Mouse (Mus musculus) liver, postnatal 0 days (tissue): ENCODE results near the gene Ino80b. TPM values are rescaled to one million over a fixed set of nuclear protein-coding genes. Genes with fewer than 3 reads are reported as not detected.

ENCODE experiments used
- ATAC-seq: fragments of 200-750 bp; cut with Nextera tagmentation; 2 replicates; pipeline ENCODE4 v1.8.0; 2017; ENCODE audit warnings: mild to moderate bottlenecking, moderate library complexity
- DNase-seq: peaks from one replicate; pipeline ENCODE4 v3.0.0-alpha.2; 2016
- H3K27ac ChIP-seq: fragments of 300-500 bp; sonication (generic); 2 replicates; pipeline ENCODE4 v1.5.1; 2014; ENCODE audit warnings: antibody characterized with exemption, moderate library complexity, mild to moderate bottlenecking, low read depth
- H3K27me3 ChIP-seq: fragments of 300-500 bp; sonication (generic); 2 replicates; pipeline ENCODE4 v1.6.1; 2014; ENCODE audit warnings: low read length, control low read depth, mixed read lengths; ENCODE audit not compliant: insufficient read depth
- H3K36me3 ChIP-seq: fragments of 300-500 bp; sonication (generic); replicated peaks from 2 replicates; pipeline ENCODE4 v1.6.1; 2014; ENCODE audit warnings: mild to moderate bottlenecking, control low read depth, low read length, moderate library complexity, mixed read lengths; ENCODE audit not compliant: insufficient read depth
- H3K4me1 ChIP-seq: fragments of 300-500 bp; sonication (generic); 2 replicates; pipeline ENCODE4 v1.6.1; 2014; ENCODE audit warnings: antibody characterized with exemption, mild to moderate bottlenecking, control low read depth; ENCODE audit not compliant: insufficient read depth
- H3K4me2 ChIP-seq: fragments of 300-500 bp; sonication (generic); 2 replicates; pipeline ENCODE4 v1.6.1; 2014; ENCODE audit warnings: low read depth, mild to moderate bottlenecking, low read length, moderate library complexity, mixed read lengths
- H3K4me3 ChIP-seq: fragments of 300-500 bp; sonication (generic); 2 replicates; pipeline ENCODE4 v1.5.1; 2014; ENCODE audit warnings: low read depth, low read length
- H3K9ac ChIP-seq: fragments of 300-500 bp; sonication (generic); replicated peaks from 2 replicates; pipeline ENCODE4 v1.6.1; 2014; ENCODE audit warnings: mild to moderate bottlenecking, moderate library complexity
- H3K9me3 ChIP-seq: fragments of 300-500 bp; sonication (generic); 2 replicates; pipeline ENCODE4 v1.6.1; 2016; ENCODE audit warnings: mild to moderate bottlenecking, control low read depth, low read length, mixed read lengths
- CTCF ChIP-seq: sonication (generic); IDR thresholded peaks from 2 replicates; pipeline ENCODE4 v1.5.1; 2016; ENCODE audit warnings: antibody characterized with exemption, low read depth
- EP300 ChIP-seq: IDR thresholded peaks from 2 replicates; pipeline ENCODE4 v1.6.1; 2016; ENCODE audit warnings: antibody characterized with exemption, low read depth, mild to moderate bottlenecking
- WGBS: fragments of 180-500 bp; shearing (Covaris S2); extraction: QIAGEN DNeasy Blood & Tissue Kit; methylation state at CpG from one replicate; pipeline ENCODE4 v1.1.7; 2014; ENCODE audit not compliant: insufficient replicate concordance; 5-methylcytosine and 5-hydroxymethylcytosine counted together
- polyA plus RNA-seq: library from polyadenylated mRNA; unstranded; fragments of >200 nt; fragmentation: Nextera tagmentation; extraction: Ambion mirVana; gene quantifications from 2 replicates; pipeline ENCODE4 v1.2.1, GENCODE M21; 2015

The Ino80b gene
- polyA plus RNA-seq, 1 experiment from 2014 or later: 5.1 TPM

- Histone ChIP-seq H3K9ac (peak overlapping the region; percentile 75), H3K4me1 (peaks cover 43% of the 10 kb centered on the region), H3K4me3 (peak overlapping the region; percentile 56), H3K9me3 (no peaks in the 10 kb centered on the region), H3K36me3 (no peaks in the 10 kb centered on the region), H3K27me3 (0 out of 2 replicates have a peak, but pooled peaks cover 5% of the 10 kb centered on the region), H3K4me2 (peak overlapping the region; percentile 87), H3K27ac (peak overlapping the region; percentile 86)
- peak; percentile 83 for DNase-seq
- WGBS: under 1% methylated on average over 12 of the region's 12 CpGs
- peak; percentile 75 for ATAC-seq
- TF ChIP-seq CTCF: no peak
- TF ChIP-seq EP300: no peak
Measured at GRCm38 (mm10) chr6:83137576-83137950, 12.3 kb upstream of the Ino80b start.

- Histone ChIP-seq H3K9me3 (no peaks in the 10 kb centered on the region), H3K27me3 (no peaks in the 10 kb centered on the region), H3K27ac (peak overlapping the region; percentile 86), H3K4me1 (peaks cover 40% of the 10 kb centered on the region), H3K9ac (peak overlapping the region; percentile 75), H3K4me2 (peak overlapping the region; percentile 87), H3K36me3 (no peaks in the 10 kb centered on the region), H3K4me3 (peak overlapping the region; percentile 56)
- TF ChIP-seq CTCF (no peak), EP300 (no peak)
- 2% methylated on average over 23 of the region's 26 CpGs for WGBS
- ATAC-seq (peak; percentile 43), DNase-seq (peak; percentile 55)
Measured at GRCm38 (mm10) chr6:83136881-83137575, 11.8 kb upstream of the Ino80b start.

- H3K27ac ChIP-seq: peak overlapping the region; percentile 86
- no peaks in the 10 kb centered on the region for H3K9me3 ChIP-seq
- peak overlapping the region; percentile 87 for H3K4me2 ChIP-seq
- WGBS: 29% methylated on average over 5 of the region's 5 CpGs
- peaks cover 40% of the 10 kb centered on the region for H3K4me1 ChIP-seq
- DNase-seq: no peak
- H3K36me3 ChIP-seq: no peaks in the 10 kb centered on the region
- H3K4me3 ChIP-seq: peak overlapping the region; percentile 56
- ATAC-seq: no peak
- no peaks in the 10 kb centered on the region for H3K27me3 ChIP-seq
- peak overlapping the region; percentile 75 for H3K9ac ChIP-seq
- TF ChIP-seq EP300: no peak
- no peak for TF ChIP-seq CTCF
Measured at GRCm38 (mm10) chr6:83136291-83136880, 11.2 kb upstream of the Ino80b start.

GRCm38 (mm10) chr6:83135571-83136161, 10.4 kb upstream of the Ino80b start:
- H3K9ac ChIP-seq: peak overlapping the region; percentile 75
- DNase-seq (peak; percentile 52), ATAC-seq (no peak)
- peak overlapping the region; percentile 56 for H3K4me3 ChIP-seq
- H3K36me3 ChIP-seq: no peaks in the 10 kb centered on the region
- peaks cover 42% of the 10 kb centered on the region for H3K4me1 ChIP-seq
- TF ChIP-seq EP300 (no peak), CTCF (no peak)
- H3K9me3 ChIP-seq: no peaks in the 10 kb centered on the region
- 19% methylated on average over 34 of the region's 37 CpGs for WGBS
- H3K27ac ChIP-seq: peak overlapping the region; percentile 86; the same call in 1 of the 2 replicates
- H3K27me3 ChIP-seq: no peaks in the 10 kb centered on the region
- H3K4me2 ChIP-seq: peak overlapping the region; percentile 87

GRCm38 (mm10) chr6:83134951-83135513, 9.8 kb upstream of the Ino80b start, which contains the start of gene Rtkn:
Gene Rtkn, plus strand, starts transcription at chr6:83135463.
- H3K4me2 ChIP-seq: peak within 1 kb of the TSS; percentile 87
- H3K9ac ChIP-seq: peak within 1 kb of the TSS; percentile 75
- H3K4me3 ChIP-seq: peak within 1 kb of the TSS; percentile 56
- ATAC-seq (no peak), DNase-seq (peak; percentile 14)
- H3K4me1 ChIP-seq: peaks cover 44% of the 10 kb centered on the region
- no peaks in the 10 kb centered on the region for H3K36me3 ChIP-seq
- WGBS: 57% methylated on average over 7 of the region's 7 CpGs
- H3K9me3 ChIP-seq: no peaks in the 10 kb centered on the region
- H3K27me3 ChIP-seq: no peaks in the 10 kb centered on the region
- TF ChIP-seq EP300 (no peak), CTCF (no peak)
- H3K27ac ChIP-seq: peak within 1 kb of the TSS; percentile 86; the same call in 1 of the 2 replicates

- Histone ChIP-seq H3K9me3 (no peaks in the 10 kb centered on the region), H3K9ac (no peak overlapping the region), H3K4me1 (peaks cover 44% of the 10 kb centered on the region), H3K27ac (no peak overlapping the region), H3K27me3 (no peaks in the 10 kb centered on the region), H3K4me2 (no peak overlapping the region), H3K36me3 (no peaks in the 10 kb centered on the region), H3K4me3 (no peak overlapping the region)
- WGBS: 55% methylated on average over 3 of the region's 3 CpGs
- ATAC-seq: no peak
- TF ChIP-seq CTCF (no peak), EP300 (no peak)
- DNase-seq: peak; percentile 10
Measured at GRCm38 (mm10) chr6:83134226-83134625, 9.0 kb upstream of the Ino80b start.
